Mouse (Mus musculus) G1E (cell line): Measurements from ENCODE around the gene Dnajb8.

Experiments used
- CTCF ChIP-seq: IDR thresholded peaks from 2 replicates; pipeline ENCODE4 v1.5.1; 2012; ENCODE audit warnings: low read depth, low read length, inconsistent platforms, mixed read lengths
- GATA1 ChIP-seq: IDR thresholded peaks from 2 replicates; pipeline ENCODE4 v1.6.1; 2012; ENCODE audit warnings: borderline replicate concordance, low read length, inconsistent platforms, mixed read lengths
- POLR2AphosphoS5 ChIP-seq: IDR thresholded peaks from 2 replicates; pipeline ENCODE4 v1.6.1; 2012; ENCODE audit warnings: low read depth, low read length, inconsistent platforms; ENCODE audit not compliant: insufficient replicate concordance
- TAL1 ChIP-seq: conservative IDR thresholded peaks from 2 replicates; pipeline ENCODE4 v1.6.1; 2012; ENCODE audit warnings: low read depth, low read length, inconsistent platforms, mixed read lengths

DNA sequence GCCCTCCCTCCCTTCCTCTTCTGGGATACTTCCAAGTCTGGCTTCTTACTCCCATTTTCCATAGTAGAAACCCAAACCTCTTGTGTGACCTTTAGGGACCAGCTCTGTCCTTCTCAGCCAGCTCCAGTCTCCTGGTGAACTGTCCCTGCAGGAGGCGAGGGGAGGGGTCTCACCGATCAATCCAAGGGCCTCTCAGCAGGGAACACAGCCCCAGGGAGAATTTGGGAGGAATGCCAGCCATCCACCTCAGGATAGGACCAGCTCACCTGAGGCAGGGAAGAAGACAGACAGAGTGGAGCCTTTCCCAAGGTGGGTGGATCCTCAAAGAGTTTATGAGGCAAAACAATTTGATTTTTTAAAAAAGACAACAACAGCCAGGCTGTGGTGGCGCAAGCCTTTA is 11.9 kb upstream of the Dnajb8 start:
- TF ChIP-seq POLR2AphosphoS5 (no peak), CTCF (no peak), TAL1 (no peak), GATA1 (no peak)
